Mouse (Mus musculus): ENCODE results near the gene Efcab6.

GRCm38 (mm10) chr15:83988087-83988486 lies 77.1 kb downstream of the Efcab6 start:
- TF ChIP-seq HCFC1 (IDR thresholded peaks at IDR 0.05; ENCODE audit: borderline replicate concordance, insufficient read depth, low read length) (no peak), ZC3H11A (IDR thresholded peaks at IDR 0.05; ENCODE audit: borderline replicate concordance, low read depth, low read length) (no peak), CHD2 (IDR thresholded peaks at IDR 0.05; ENCODE audit: low read depth, low read length) (no peak), ZNF384 (IDR thresholded peaks at IDR 0.05; ENCODE audit: low read depth, low read length) (no peak)

Measured in ES-E14 (cell line).